ENCODE assay signal across 13 mouse cellular contexts in genomic region chr14:31410737-31411136, GRCm38 (mm10). TPM values are rescaled to one million over a fixed set of nuclear protein-coding genes. Genes with fewer than 3 reads are reported as not detected.
DNase-seq lines count a peak whose midpoint lies in the region; ATAC-seq and TF ChIP-seq lines count a peak whose summit lies in the region.
"Had no signal": no experiment of that assay in that cellular context is flagged by ENCODE, and none has a peak within 500 bp of the region (broad histone marks: within the 10 kb centered on the region; RNA-seq: fewer than 3 reads in every experiment).

No protein-coding gene starts in this region.

- no peak for TF ChIP-seq EP300 in liver, postnatal 0 days (IDR thresholded peaks at IDR 0.05; ENCODE audit: low read depth)

- no peaks in the 10 kb centered on the region for H3K27me3 ChIP-seq in kidney, adult 2 months (replicated peaks; ENCODE audit: control insufficient read depth, insufficient read depth, low read length)
- no peaks in the 10 kb centered on the region for H3K27me3 ChIP-seq in kidney, embryonic 16.5 days (ENCODE audit: insufficient read depth, low read length)
- H3K27me3 ChIP-seq in liver, embryonic 13.5 days: no peaks in the 10 kb centered on the region
- no peaks in the 10 kb centered on the region for H3K27me3 ChIP-seq in liver, embryonic 11.5 days (replicated peaks; ENCODE audit: control insufficient read depth, insufficient read depth, low read length)
- H3K27me3 ChIP-seq in liver, postnatal 0 days (ENCODE audit: insufficient read depth, low read length): no peaks in the 10 kb centered on the region
- H3K27me3 ChIP-seq: embryonic facial prominence, embryonic 15.5 days; intestine, embryonic 15.5 days; Patski had no signal

- no peaks in the 10 kb centered on the region for H3K9me3 ChIP-seq in kidney, embryonic 16.5 days (ENCODE audit: low read length)
- no peaks in the 10 kb centered on the region for H3K9me3 ChIP-seq in liver, embryonic 13.5 days (replicated peaks)
- H3K9me3 ChIP-seq in liver, embryonic 11.5 days (ENCODE audit: control insufficient read depth, low read length): no peaks in the 10 kb centered on the region
- H3K9me3 ChIP-seq in liver, postnatal 0 days (ENCODE audit: low read length): no peaks in the 10 kb centered on the region
- H3K9me3 ChIP-seq: embryonic facial prominence, embryonic 15.5 days; intestine, embryonic 15.5 days had no signal

- no peak overlapping the region for H3K9ac ChIP-seq in kidney, embryonic 16.5 days (replicated peaks; ENCODE audit: low read length)
- no peak overlapping the region for H3K9ac ChIP-seq in liver, embryonic 13.5 days
- H3K9ac ChIP-seq in liver, embryonic 11.5 days (ENCODE audit: low read depth, low read length): no peak overlapping the region
- no peak overlapping the region for H3K9ac ChIP-seq in liver, postnatal 0 days (replicated peaks)
- H3K9ac ChIP-seq: embryonic facial prominence, embryonic 15.5 days; intestine, embryonic 15.5 days had no signal

- peak overlapping the region; percentile 14; the same call in 1 of the 2 replicates for H3K27ac ChIP-seq in kidney, adult 2 months (ENCODE audit: insufficient read depth, low read depth, low read length)
- no peak overlapping the region for H3K27ac ChIP-seq in kidney, embryonic 16.5 days (ENCODE audit: low read length)
- H3K27ac ChIP-seq in liver, embryonic 13.5 days: peak overlapping the region; percentile 18; the same call in 1 of the 2 replicates
- H3K27ac ChIP-seq in liver, embryonic 11.5 days (ENCODE audit: low read depth, low read length): no peak overlapping the region
- 0 out of 2 replicates have a peak overlapping the region, but pooled peaks have one; percentile 24 for H3K27ac ChIP-seq in cortical plate, adult 2 months (ENCODE audit: insufficient read depth, low read length)
- H3K27ac ChIP-seq in liver, postnatal 0 days (ENCODE audit: low read depth): peak overlapping the region; percentile 89
- H3K27ac ChIP-seq: embryonic facial prominence, embryonic 15.5 days; intestine, embryonic 15.5 days; stomach, postnatal 0 days had no signal

- H3K36me3 ChIP-seq in kidney, adult 2 months (ENCODE audit: control insufficient read depth, insufficient read depth, low read length): no peaks in the 10 kb centered on the region
- H3K36me3 ChIP-seq in kidney, embryonic 16.5 days (ENCODE audit: insufficient read depth, low read length): no peaks in the 10 kb centered on the region; the same call in 1 of the 2 replicates
- peaks cover 12% of the 10 kb centered on the region; the same call in 1 of the 2 replicates for H3K36me3 ChIP-seq in liver, embryonic 13.5 days
- H3K36me3 ChIP-seq in liver, embryonic 11.5 days (ENCODE audit: control insufficient read depth, insufficient read depth, low read length): no peaks in the 10 kb centered on the region
- H3K36me3 ChIP-seq in liver, postnatal 0 days (replicated peaks; ENCODE audit: insufficient read depth, low read length): peaks cover 24% of the 10 kb centered on the region
- H3K36me3 ChIP-seq: embryonic facial prominence, embryonic 15.5 days; intestine, embryonic 15.5 days had no signal

- no peak for DNase-seq in kidney, adult 2 months
- DNase-seq in liver, embryonic 13.5 days: no peak
- no peak for DNase-seq in liver, embryonic 11.5 days (ENCODE audit: low spot score)
- no peak for DNase-seq in liver, postnatal 0 days
- no peak for DNase-seq in ovary, adult 18-20 months (ENCODE audit: low spot score)
- DNase-seq: lung, adult 2 months had no signal

- H3K4me2 ChIP-seq in kidney, embryonic 16.5 days (replicated peaks; ENCODE audit: low read depth, low read length): no peak overlapping the region
- no peak overlapping the region for H3K4me2 ChIP-seq in liver, embryonic 13.5 days
- H3K4me2 ChIP-seq in liver, embryonic 11.5 days: no peak overlapping the region
- no peak overlapping the region for H3K4me2 ChIP-seq in liver, postnatal 0 days (ENCODE audit: low read depth, low read length)
- H3K4me2 ChIP-seq: embryonic facial prominence, embryonic 15.5 days; intestine, embryonic 15.5 days had no signal

- TF ChIP-seq POLR2A in kidney, adult 2 months (IDR thresholded peaks at IDR 0.05; ENCODE audit: low read depth, low read length): no peak
- TF ChIP-seq POLR2A in cortical plate, adult 2 months (IDR thresholded peaks at IDR 0.05; ENCODE audit: extremely low read depth, insufficient read depth, low read length): 0 out of 2 replicates have a peak, but pooled peaks have one; percentile 21

- no peak for ATAC-seq in kidney, embryonic 16.5 days (ENCODE audit: low FRiP score, low TSS enrichment)
- no peak for ATAC-seq in liver, embryonic 13.5 days (ENCODE audit: low read depth)
- no peak for ATAC-seq in liver, embryonic 11.5 days (replicated peaks; ENCODE audit: low FRiP score)
- no peak for ATAC-seq in liver, postnatal 0 days
- ATAC-seq: forebrain, embryonic 14.5 days; intestine, embryonic 15.5 days; Patski had no signal

- WGBS in kidney, adult 2 months: 81% methylated on average over 4 of the region's 4 CpGs
- WGBS in kidney, embryonic 16.5 days: 86% methylated on average over 4 of the region's 4 CpGs
- WGBS in liver, embryonic 13.5 days (ENCODE audit: insufficient replicate concordance): 51% methylated on average over 4 of the region's 4 CpGs
- WGBS in liver, embryonic 11.5 days: 58% methylated on average over 4 of the region's 4 CpGs
- WGBS in liver, postnatal 0 days (ENCODE audit: insufficient replicate concordance): 52% methylated on average over 4 of the region's 4 CpGs

- peaks cover 58% of the 10 kb centered on the region for H3K4me1 ChIP-seq in kidney, adult 2 months (ENCODE audit: control insufficient read depth, insufficient read depth, low read length)
- H3K4me1 ChIP-seq in kidney, embryonic 16.5 days (ENCODE audit: insufficient read depth, low read length): peaks cover 64% of the 10 kb centered on the region
- H3K4me1 ChIP-seq in liver, embryonic 13.5 days (replicated peaks): peaks cover 91% of the 10 kb centered on the region
- H3K4me1 ChIP-seq in liver, embryonic 11.5 days (replicated peaks; ENCODE audit: control insufficient read depth, insufficient read depth, low read length): peaks cover 27% of the 10 kb centered on the region
- H3K4me1 ChIP-seq in cortical plate, adult 2 months (ENCODE audit: control insufficient read depth, insufficient read depth, low read length): peaks cover 12% of the 10 kb centered on the region
- peaks cover 89% of the 10 kb centered on the region for H3K4me1 ChIP-seq in liver, postnatal 0 days (ENCODE audit: insufficient read depth)

- H3K4me3 ChIP-seq in kidney, adult 2 months (ENCODE audit: insufficient read depth, low read depth, low read length): no peak overlapping the region
- H3K4me3 ChIP-seq in kidney, embryonic 16.5 days (ENCODE audit: low read length): no peak overlapping the region
- no peak overlapping the region for H3K4me3 ChIP-seq in liver, embryonic 13.5 days (replicated peaks)
- H3K4me3 ChIP-seq in liver, embryonic 11.5 days (ENCODE audit: low read depth, low read length): no peak overlapping the region
- no peak overlapping the region for H3K4me3 ChIP-seq in cortical plate, adult 2 months (ENCODE audit: insufficient read depth, low read length)
- no peak overlapping the region for H3K4me3 ChIP-seq in liver, postnatal 0 days (ENCODE audit: low read depth, low read length)
- H3K4me3 ChIP-seq: embryonic facial prominence, embryonic 15.5 days; intestine, embryonic 15.5 days had no signal

- no peak for TF ChIP-seq CTCF in kidney, adult 2 months (conservative IDR thresholded peaks at IDR 0.05; ENCODE audit: insufficient read depth, insufficient read length, low read depth, low read length)
- TF ChIP-seq CTCF in cortical plate, adult 2 months (IDR thresholded peaks at IDR 0.05; ENCODE audit: extremely low read depth, insufficient read depth, low read length): no peak
- no peak for TF ChIP-seq CTCF in liver, postnatal 0 days (IDR thresholded peaks at IDR 0.05; ENCODE audit: low read depth)

RNA-seq across cellular contexts. Expression of gene Sh3bp5, which starts 25.1 kb away (rescaled TPM):
- polyA plus RNA-seq in kidney, adult 2 months (2012; rRNA removed): 33.4 and 43.4 TPM in 2 replicates
- polyA plus RNA-seq in kidney, embryonic 16.5 days (2015; fragmentation: Nextera tagmentation; extraction: Ambion mirVana): 34.1 and 39.0 TPM in 2 replicates
- polyA plus RNA-seq in liver, embryonic 13.5 days (2015; fragmentation: Nextera tagmentation; extraction: Ambion mirVana): 13.3 and 16.2 TPM in 2 replicates
- polyA plus RNA-seq in liver, embryonic 11.5 days (2014; fragmentation: Nextera tagmentation; extraction: Ambion mirVana): 15.0 and 17.3 TPM in 2 replicates
- polyA plus RNA-seq in cortical plate, adult 2 months (2012; rRNA removed): 43.8 and 55.2 TPM in 2 replicates
- 29.7 and 31.8 TPM in 2 replicates for polyA plus RNA-seq in liver, postnatal 0 days (2015; fragmentation: Nextera tagmentation; extraction: Ambion mirVana)

Comparison
In these comparisons a context has a peak if more than half of its experiments do, and no peak if none do; other contexts are left out.
1. H3K27ac ChIP-seq: peak in kidney, adult 2 months (single experiment), liver, embryonic 13.5 days (single experiment), cortical plate, adult 2 months (single experiment) and liver, postnatal 0 days (single experiment); none in kidney, embryonic 16.5 days (single experiment) and liver, embryonic 11.5 days (single experiment).